Mouse (Mus musculus): Measurements from ENCODE around the gene Sh2d4b.

DNA sequence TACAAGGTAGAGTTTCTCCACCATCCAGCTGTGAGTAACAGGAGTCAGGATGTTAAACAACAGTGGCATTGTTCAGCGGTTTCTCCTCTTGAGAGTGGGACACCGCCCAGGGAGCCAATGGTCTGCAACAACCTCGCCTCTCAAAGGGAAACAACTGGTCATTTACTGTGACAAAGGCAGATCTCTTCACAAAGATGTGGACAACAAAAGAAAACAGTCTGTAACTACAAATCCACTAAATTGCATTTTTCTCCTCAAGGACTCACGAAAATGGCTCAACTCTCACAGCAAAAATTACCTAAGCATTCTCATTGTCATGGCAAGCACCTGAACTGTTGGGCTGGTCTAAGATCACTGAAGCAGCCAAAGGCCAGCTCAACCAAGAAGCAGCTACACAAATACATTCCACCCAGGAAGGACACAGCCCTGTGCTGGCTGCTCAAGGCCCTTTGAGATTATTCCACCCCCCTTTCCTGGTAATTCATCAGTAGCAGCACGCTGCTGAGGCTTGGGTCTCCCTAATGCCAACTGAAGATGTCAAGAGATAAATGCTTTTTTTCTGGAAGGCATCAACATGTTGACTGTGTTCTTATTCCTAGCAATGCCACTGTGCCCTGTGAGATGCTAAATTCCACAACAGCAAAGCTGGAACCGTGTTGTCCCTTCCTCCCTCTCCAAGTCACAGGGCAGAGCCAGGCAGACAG lies 28.1 kb downstream of the Sh2d4b start:
- TF ChIP-seq CTCF (IDR thresholded peaks at IDR 0.05; ENCODE audit: low read depth, low read length) (no peak), POLR2A (IDR thresholded peaks at IDR 0.05; ENCODE audit: borderline replicate concordance, low read depth, low read length) (no peak)

All from bone marrow macrophage, adult 2 months (primary cell).